Mouse (Mus musculus): ENCODE data around the gene Rps6ka5. TPM values are rescaled to one million over a fixed set of nuclear protein-coding genes. Genes with fewer than 3 reads are reported as not detected.

Gene Rps6ka5
- polyA plus RNA-seq, 1 experiment from 2014 or later: 3.6 TPM

GRCm38 (mm10) chr12:100609766-100610165 is 117.0 kb downstream of the Rps6ka5 start:
- H3K27ac ChIP-seq (ENCODE audit: low read depth, low read length): no peak overlapping the region
- no peaks in the 10 kb centered on the region for H3K9me3 ChIP-seq (ENCODE audit: control insufficient read depth, low read length)
- H3K4me1 ChIP-seq (ENCODE audit: control insufficient read depth, insufficient read depth, low read length): no peaks in the 10 kb centered on the region
- no peaks in the 10 kb centered on the region for H3K36me3 ChIP-seq (ENCODE audit: control insufficient read depth, insufficient read depth, low read length)
- no peak overlapping the region for H3K4me2 ChIP-seq (ENCODE audit: low read depth)
- 83% methylated on average over 5 of the region's 5 CpGs for WGBS
- no peak overlapping the region for H3K9ac ChIP-seq (ENCODE audit: low read length)
- ATAC-seq (ENCODE audit: insufficient read depth, low FRiP score, low TSS enrichment): no peak
- DNase-seq (ENCODE audit: low spot score): no peak
- H3K4me3 ChIP-seq (ENCODE audit: low read depth, low read length): no peak overlapping the region
- no peaks in the 10 kb centered on the region for H3K27me3 ChIP-seq (ENCODE audit: control insufficient read depth, insufficient read depth, low read length)

- ATAC-seq (ENCODE audit: insufficient read depth, low FRiP score, low TSS enrichment) (no peak), DNase-seq (ENCODE audit: low spot score) (no peak)
- Histone ChIP-seq H3K4me2 (ENCODE audit: low read depth) (no peak overlapping the region), H3K36me3 (ENCODE audit: control insufficient read depth, insufficient read depth, low read length) (no peaks in the 10 kb centered on the region), H3K27ac (ENCODE audit: low read depth, low read length) (no peak overlapping the region), H3K9ac (ENCODE audit: low read length) (no peak overlapping the region), H3K4me1 (ENCODE audit: control insufficient read depth, insufficient read depth, low read length) (no peaks in the 10 kb centered on the region), H3K4me3 (ENCODE audit: low read depth, low read length) (no peak overlapping the region), H3K9me3 (ENCODE audit: control insufficient read depth, low read length) (no peaks in the 10 kb centered on the region), H3K27me3 (ENCODE audit: control insufficient read depth, insufficient read depth, low read length) (no peaks in the 10 kb centered on the region)
- WGBS: 80% methylated on average over 5 of the region's 5 CpGs
These were observed 117.7 kb downstream of the Rps6ka5 start for GRCm38 (mm10) chr12:100609064-100609463.

- ATAC-seq (ENCODE audit: insufficient read depth, low FRiP score, low TSS enrichment): no peak
- no peak overlapping the region for H3K9ac ChIP-seq (ENCODE audit: low read length)
- WGBS: 82% methylated on average over 1 of the region's 1 CpGs
- no peaks in the 10 kb centered on the region for H3K36me3 ChIP-seq (ENCODE audit: control insufficient read depth, insufficient read depth, low read length)
- H3K4me2 ChIP-seq (ENCODE audit: low read depth): no peak overlapping the region
- H3K9me3 ChIP-seq (ENCODE audit: control insufficient read depth, low read length): no peaks in the 10 kb centered on the region
- no peak overlapping the region for H3K27ac ChIP-seq (ENCODE audit: low read depth, low read length)
- H3K4me3 ChIP-seq (ENCODE audit: low read depth, low read length): no peak overlapping the region
- no peak for DNase-seq (ENCODE audit: low spot score)
- H3K27me3 ChIP-seq (ENCODE audit: control insufficient read depth, insufficient read depth, low read length): no peaks in the 10 kb centered on the region
- H3K4me1 ChIP-seq (ENCODE audit: control insufficient read depth, insufficient read depth, low read length): no peaks in the 10 kb centered on the region
These were observed 120.0 kb downstream of the Rps6ka5 start for GRCm38 (mm10) chr12:100606733-100607132.

GRCm38 (mm10) chr12:100605596-100605995 is 121.2 kb downstream of the Rps6ka5 start:
- no peak overlapping the region for H3K9ac ChIP-seq (ENCODE audit: low read length)
- no peak for ATAC-seq (ENCODE audit: insufficient read depth, low FRiP score, low TSS enrichment)

GRCm38 (mm10) chr12:100604540-100604939 is 122.2 kb downstream of the Rps6ka5 start:
- Histone ChIP-seq H3K9ac (ENCODE audit: low read length) (no peak overlapping the region), H3K4me2 (ENCODE audit: low read depth) (no peak overlapping the region), H3K4me1 (ENCODE audit: control insufficient read depth, insufficient read depth, low read length) (no peaks in the 10 kb centered on the region), H3K9me3 (ENCODE audit: control insufficient read depth, low read length) (no peaks in the 10 kb centered on the region), H3K36me3 (ENCODE audit: control insufficient read depth, insufficient read depth, low read length) (no peaks in the 10 kb centered on the region), H3K27me3 (ENCODE audit: control insufficient read depth, insufficient read depth, low read length) (no peaks in the 10 kb centered on the region), H3K27ac (ENCODE audit: low read depth, low read length) (no peak overlapping the region), H3K4me3 (ENCODE audit: low read depth, low read length) (no peak overlapping the region)
- 0% methylated on average over 1 of the region's 1 CpGs for WGBS
- DNase-seq (ENCODE audit: low spot score) (peak; percentile 19), ATAC-seq (ENCODE audit: insufficient read depth, low FRiP score, low TSS enrichment) (no peak; the same call in 1 of the 2 replicates)

More at GRCm38 (mm10) chr12:100605596-100605995, 121.2 kb downstream of the Rps6ka5 start:
- no peaks in the 10 kb centered on the region for H3K9me3 ChIP-seq (ENCODE audit: control insufficient read depth, low read length)
- no peak overlapping the region for H3K4me2 ChIP-seq (ENCODE audit: low read depth)
- H3K27ac ChIP-seq (ENCODE audit: low read depth, low read length): no peak overlapping the region
- no peaks in the 10 kb centered on the region for H3K27me3 ChIP-seq (ENCODE audit: control insufficient read depth, insufficient read depth, low read length)
- DNase-seq (ENCODE audit: low spot score): no peak
- WGBS: 70% methylated on average over 3 of the region's 3 CpGs
- no peaks in the 10 kb centered on the region for H3K36me3 ChIP-seq (ENCODE audit: control insufficient read depth, insufficient read depth, low read length)
- H3K4me3 ChIP-seq (ENCODE audit: low read depth, low read length): no peak overlapping the region
- H3K4me1 ChIP-seq (ENCODE audit: control insufficient read depth, insufficient read depth, low read length): no peaks in the 10 kb centered on the region

GRCm38 (mm10) chr12:100594700-100595099 is 132.1 kb downstream of the Rps6ka5 start:
- H3K27me3 ChIP-seq (ENCODE audit: control insufficient read depth, insufficient read depth, low read length): no peaks in the 10 kb centered on the region
- H3K27ac ChIP-seq (ENCODE audit: low read depth, low read length): no peak overlapping the region
- H3K4me1 ChIP-seq (ENCODE audit: control insufficient read depth, insufficient read depth, low read length): no peaks in the 10 kb centered on the region
- no peaks in the 10 kb centered on the region for H3K9me3 ChIP-seq (ENCODE audit: control insufficient read depth, low read length)
- H3K4me2 ChIP-seq (ENCODE audit: low read depth): no peak overlapping the region
- 88% methylated on average over 3 of the region's 3 CpGs for WGBS
- H3K36me3 ChIP-seq (ENCODE audit: control insufficient read depth, insufficient read depth, low read length): no peaks in the 10 kb centered on the region
- H3K4me3 ChIP-seq (ENCODE audit: low read depth, low read length): no peak overlapping the region
- DNase-seq (ENCODE audit: low spot score): no peak
- no peak for ATAC-seq (ENCODE audit: insufficient read depth, low FRiP score, low TSS enrichment)
- H3K9ac ChIP-seq (ENCODE audit: low read length): no peak overlapping the region

- WGBS: 89% methylated on average over 2 of the region's 2 CpGs
- H3K4me2 ChIP-seq (ENCODE audit: low read depth): no peak overlapping the region
- DNase-seq (ENCODE audit: low spot score) (no peak), ATAC-seq (ENCODE audit: insufficient read depth, low FRiP score, low TSS enrichment) (no peak)
- H3K9me3 ChIP-seq (ENCODE audit: control insufficient read depth, low read length): no peaks in the 10 kb centered on the region
- no peak overlapping the region for H3K9ac ChIP-seq (ENCODE audit: low read length)
- no peaks in the 10 kb centered on the region for H3K27me3 ChIP-seq (ENCODE audit: control insufficient read depth, insufficient read depth, low read length)
- no peaks in the 10 kb centered on the region for H3K36me3 ChIP-seq (ENCODE audit: control insufficient read depth, insufficient read depth, low read length)
- no peak overlapping the region for H3K4me3 ChIP-seq (ENCODE audit: low read depth, low read length)
- H3K4me1 ChIP-seq (ENCODE audit: control insufficient read depth, insufficient read depth, low read length): no peaks in the 10 kb centered on the region
- no peak overlapping the region for H3K27ac ChIP-seq (ENCODE audit: low read depth, low read length)
These were observed 140.2 kb downstream of the Rps6ka5 start for GRCm38 (mm10) chr12:100586601-100587000.

GRCm38 (mm10) chr12:100579221-100579620 is 147.6 kb downstream of the Rps6ka5 start:
- no peak for ATAC-seq (ENCODE audit: insufficient read depth, low FRiP score, low TSS enrichment)
- Histone ChIP-seq H3K4me3 (ENCODE audit: low read depth, low read length) (no peak overlapping the region), H3K9me3 (ENCODE audit: control insufficient read depth, low read length) (no peaks in the 10 kb centered on the region), H3K36me3 (ENCODE audit: control insufficient read depth, insufficient read depth, low read length) (no peaks in the 10 kb centered on the region), H3K27me3 (ENCODE audit: control insufficient read depth, insufficient read depth, low read length) (no peaks in the 10 kb centered on the region), H3K27ac (ENCODE audit: low read depth, low read length) (no peak overlapping the region), H3K4me1 (ENCODE audit: control insufficient read depth, insufficient read depth, low read length) (no peaks in the 10 kb centered on the region), H3K9ac (ENCODE audit: low read length) (no peak overlapping the region), H3K4me2 (ENCODE audit: low read depth) (no peak overlapping the region)
- no peak for DNase-seq (ENCODE audit: low spot score)
- WGBS: 86% methylated on average over 2 of the region's 2 CpGs

- Histone ChIP-seq H3K4me1 (ENCODE audit: control insufficient read depth, insufficient read depth, low read length) (no peaks in the 10 kb centered on the region), H3K9me3 (ENCODE audit: control insufficient read depth, low read length) (no peaks in the 10 kb centered on the region), H3K4me3 (ENCODE audit: low read depth, low read length) (no peak overlapping the region), H3K36me3 (ENCODE audit: control insufficient read depth, insufficient read depth, low read length) (no peaks in the 10 kb centered on the region), H3K9ac (ENCODE audit: low read length) (no peak overlapping the region), H3K27ac (ENCODE audit: low read depth, low read length) (no peak overlapping the region), H3K27me3 (ENCODE audit: control insufficient read depth, insufficient read depth, low read length) (no peaks in the 10 kb centered on the region), H3K4me2 (ENCODE audit: low read depth) (no peak overlapping the region)
- ATAC-seq (ENCODE audit: insufficient read depth, low FRiP score, low TSS enrichment) (no peak), DNase-seq (ENCODE audit: low spot score) (peak; percentile 11)
- 70% methylated on average over 2 of the region's 2 CpGs for WGBS
These were observed 148.5 kb downstream of the Rps6ka5 start for GRCm38 (mm10) chr12:100578291-100578690.

All from neural tube, embryonic 11.5 days (tissue).